In genomic region chr12:12488090-12488489, GRCm38 (mm10) we compare ENCODE assay signal across 22 mouse cellular contexts.
DNase-seq lines count a peak whose midpoint lies in the region; ATAC-seq and TF ChIP-seq lines count a peak whose summit lies in the region.
"Had no signal": no experiment of that assay in that cellular context is flagged by ENCODE, and none has a peak within 500 bp of the region (broad histone marks: within the 10 kb centered on the region; RNA-seq: fewer than 3 reads in every experiment).

No protein-coding gene starts in this region.

- no peak overlapping the region for H3K4me2 ChIP-seq in intestine, embryonic 15.5 days (replicated peaks)
- no peak overlapping the region for H3K4me2 ChIP-seq in intestine, postnatal 0 days (replicated peaks; ENCODE audit: low read depth)
- H3K4me2 ChIP-seq: hindbrain, embryonic 15.5 days; neural tube, embryonic 13.5 days had no signal

- no peak overlapping the region for H3K4me3 ChIP-seq in intestine, embryonic 15.5 days (replicated peaks)
- no peak overlapping the region for H3K4me3 ChIP-seq in intestine, postnatal 0 days (ENCODE audit: low read depth, low read length)
- H3K4me3 ChIP-seq: gastrocnemius, adult 2 months; hindbrain, embryonic 15.5 days; midbrain, embryonic 10.5 days; neural tube, embryonic 13.5 days had no signal

- WGBS in intestine, embryonic 15.5 days: 86% methylated on average over 1 of the region's 1 CpGs
- WGBS in intestine, postnatal 0 days: 97% methylated on average over 1 of the region's 1 CpGs

- H3K4me1 ChIP-seq in intestine, embryonic 15.5 days (replicated peaks): no peaks in the 10 kb centered on the region
- H3K4me1 ChIP-seq in intestine, postnatal 0 days (replicated peaks; ENCODE audit: control insufficient read depth, insufficient read depth, low read length): no peaks in the 10 kb centered on the region
- H3K4me1 ChIP-seq: hindbrain, embryonic 15.5 days; midbrain, embryonic 10.5 days; neural tube, embryonic 13.5 days had no signal

- peak; percentile 65 for DNase-seq in c-Kit-negative CD71-positive TER-119-positive erythroid progenitor cells, embryonic 14.5 days (ENCODE audit: low read depth, low spot score)
- DNase-seq in liver (peak; percentile 83), adipocyte (ENCODE audit: low spot score) (no peak)
- no peak for DNase-seq in right cerebral cortex, adult 2 months (ENCODE audit: low spot score in 2 of 2)
- DNase-seq in layer of hippocampus, postnatal 25 days (ENCODE audit: extremely low spot score in 1 of 2, low spot score in 1 of 2): no peak
- DNase-seq: cerebellum, adult 11 months; cerebellum, postnatal 25 days; gastrocnemius, adult 2 months; heart, adult 18-20 months; heart, postnatal 10 days; kidney, adult 8-10 months; kidney, postnatal 4 days; lung, postnatal 10 days; right cerebral cortex, postnatal 14 days had no signal

- H3K36me3 ChIP-seq in intestine, embryonic 15.5 days: no peaks in the 10 kb centered on the region
- H3K36me3 ChIP-seq in intestine, postnatal 0 days (ENCODE audit: control insufficient read depth, insufficient read depth): no peaks in the 10 kb centered on the region
- H3K36me3 ChIP-seq: hindbrain, embryonic 15.5 days; midbrain, embryonic 10.5 days; neural tube, embryonic 13.5 days had no signal

- no peaks in the 10 kb centered on the region for H3K9me3 ChIP-seq in intestine, embryonic 15.5 days
- H3K9me3 ChIP-seq in intestine, postnatal 0 days (ENCODE audit: control insufficient read depth): no peaks in the 10 kb centered on the region
- H3K9me3 ChIP-seq: hindbrain, embryonic 15.5 days; midbrain, embryonic 10.5 days; neural tube, embryonic 13.5 days had no signal

- no peak for TF ChIP-seq CTCF in intestine, postnatal 0 days (IDR thresholded peaks at IDR 0.05; ENCODE audit: low read depth)

- no peaks in the 10 kb centered on the region for H3K27me3 ChIP-seq in intestine, embryonic 15.5 days (replicated peaks)
- H3K27me3 ChIP-seq in intestine, postnatal 0 days (replicated peaks; ENCODE audit: control insufficient read depth, insufficient read depth, low read length): no peaks in the 10 kb centered on the region
- H3K27me3 ChIP-seq: hindbrain, embryonic 15.5 days; neural tube, embryonic 13.5 days; Patski had no signal

- peak; percentile 43; the same call in 1 of the 2 replicates for ATAC-seq in intestine, embryonic 15.5 days
- ATAC-seq in intestine, postnatal 0 days: no peak
- peak; percentile 57 for ATAC-seq in megakaryocyte, adult 5-6 weeks (ENCODE audit: poor library complexity, severe bottlenecking)
- ATAC-seq: forebrain, embryonic 16.5 days; Patski had no signal

- no peak overlapping the region for H3K9ac ChIP-seq in intestine, embryonic 15.5 days
- H3K9ac ChIP-seq in intestine, postnatal 0 days (ENCODE audit: low read depth, low read length): no peak overlapping the region
- H3K9ac ChIP-seq: hindbrain, embryonic 15.5 days; neural tube, embryonic 13.5 days had no signal

- H3K27ac ChIP-seq in intestine, embryonic 15.5 days: no peak overlapping the region
- H3K27ac ChIP-seq in intestine, postnatal 0 days (ENCODE audit: low read depth, low read length): no peak overlapping the region
- H3K27ac ChIP-seq: gastrocnemius, adult 2 months; hindbrain, embryonic 15.5 days; midbrain, embryonic 10.5 days; neural tube, embryonic 13.5 days had no signal

Comparison
In these comparisons a context has a peak if more than half of its experiments do, and no peak if none do; other contexts are left out.
1. DNase-seq: peak in c-Kit-negative CD71-positive TER-119-positive erythroid progenitor cells, embryonic 14.5 days (single experiment) and liver (single experiment); none in right cerebral cortex, adult 2 months (0 of 2), layer of hippocampus, postnatal 25 days (0 of 2) and adipocyte (single experiment).